Mouse (Mus musculus): ENCODE measurements at regions not wholly inside any gene's neighbourhood (a gene's known extent, or its start where the extent isn't known, plus 50 kb on each side); places are given as distances from the start of the nearest gene placed in this dataset.

- 92% methylated on average over 1 of the region's 1 CpGs for WGBS
- no peak overlapping the region for H3K4me2 ChIP-seq (ENCODE audit: low read depth, low read length)
- no peaks in the 10 kb centered on the region for H3K36me3 ChIP-seq (ENCODE audit: control insufficient read depth, insufficient read depth, low read length)
- H3K9ac ChIP-seq (ENCODE audit: low read depth, low read length): no peak overlapping the region
- no peaks in the 10 kb centered on the region for H3K27me3 ChIP-seq (replicated peaks; ENCODE audit: control insufficient read depth, insufficient read depth, low read length)
- no peak overlapping the region for H3K4me3 ChIP-seq (ENCODE audit: low read length)
- no peak overlapping the region for H3K27ac ChIP-seq (ENCODE audit: low read length)
- no peak for ATAC-seq
- H3K9me3 ChIP-seq (ENCODE audit: control insufficient read depth, low read length): no peaks in the 10 kb centered on the region
- H3K4me1 ChIP-seq (ENCODE audit: control insufficient read depth, insufficient read depth, low read length): no peaks in the 10 kb centered on the region
These were observed 88.4 kb upstream of the Tex13c2 start for GRCm38 (mm10) chrX:42401091-42401490.

- WGBS: 68% methylated on average over 7 of the region's 7 CpGs
- H3K27ac ChIP-seq (ENCODE audit: low read length): no peak overlapping the region
- no peaks in the 10 kb centered on the region for H3K4me1 ChIP-seq (ENCODE audit: control insufficient read depth, insufficient read depth, low read length)
- H3K9ac ChIP-seq (ENCODE audit: low read depth, low read length): no peak overlapping the region
- no peak overlapping the region for H3K4me2 ChIP-seq (ENCODE audit: low read depth, low read length)
- no peaks in the 10 kb centered on the region for H3K27me3 ChIP-seq (replicated peaks; ENCODE audit: control insufficient read depth, insufficient read depth, low read length)
- H3K36me3 ChIP-seq (ENCODE audit: control insufficient read depth, insufficient read depth, low read length): no peaks in the 10 kb centered on the region
- H3K4me3 ChIP-seq (ENCODE audit: low read length): no peak overlapping the region
- no peaks in the 10 kb centered on the region for H3K9me3 ChIP-seq (ENCODE audit: control insufficient read depth, low read length)
- ATAC-seq: no peak
These were observed 87.7 kb upstream of the Tex13c2 start for GRCm38 (mm10) chrX:42401564-42402334.

- ATAC-seq: no peak
- no peak overlapping the region for H3K4me2 ChIP-seq (ENCODE audit: low read depth, low read length)
- H3K9ac ChIP-seq (ENCODE audit: low read depth, low read length): no peak overlapping the region
- no peaks in the 10 kb centered on the region for H3K27me3 ChIP-seq (replicated peaks; ENCODE audit: control insufficient read depth, insufficient read depth, low read length)
- 67% methylated on average over 4 of the region's 4 CpGs for WGBS
- H3K4me3 ChIP-seq (ENCODE audit: low read length): no peak overlapping the region
- no peak overlapping the region for H3K27ac ChIP-seq (ENCODE audit: low read length)
- no peaks in the 10 kb centered on the region for H3K9me3 ChIP-seq (ENCODE audit: control insufficient read depth, low read length)
- H3K36me3 ChIP-seq (ENCODE audit: control insufficient read depth, insufficient read depth, low read length): no peaks in the 10 kb centered on the region
- no peaks in the 10 kb centered on the region for H3K4me1 ChIP-seq (ENCODE audit: control insufficient read depth, insufficient read depth, low read length)
These were observed 87.2 kb upstream of the Tex13c2 start for GRCm38 (mm10) chrX:42402335-42402605.

GRCm38 (mm10) chrX:42431851-42432635 is 57.4 kb upstream of the Tex13c2 start:
- no peak for ATAC-seq
- no peak overlapping the region for H3K4me2 ChIP-seq (ENCODE audit: low read depth, low read length)
- H3K9ac ChIP-seq (ENCODE audit: low read depth, low read length): no peak overlapping the region
- H3K9me3 ChIP-seq (ENCODE audit: control insufficient read depth, low read length): no peaks in the 10 kb centered on the region
- H3K36me3 ChIP-seq (ENCODE audit: control insufficient read depth, insufficient read depth, low read length): no peaks in the 10 kb centered on the region
- no peaks in the 10 kb centered on the region for H3K27me3 ChIP-seq (replicated peaks; ENCODE audit: control insufficient read depth, insufficient read depth, low read length)
- 37% methylated on average over 7 of the region's 7 CpGs for WGBS
- H3K4me1 ChIP-seq (ENCODE audit: control insufficient read depth, insufficient read depth, low read length): no peaks in the 10 kb centered on the region
- H3K27ac ChIP-seq (ENCODE audit: low read length): no peak overlapping the region
- H3K4me3 ChIP-seq (ENCODE audit: low read length): no peak overlapping the region

Data from intestine, embryonic 16.5 days (tissue).